Mouse (Mus musculus): ENCODE measurements around the gene Nqo2. TPM values are rescaled to one million over a fixed set of nuclear protein-coding genes. Genes with fewer than 3 reads are reported as not detected.

The Nqo2 gene
- total and polyA plus RNA-seq, 3 experiments = 4.3 to 11.2 (median 10.7) TPM

DNA sequence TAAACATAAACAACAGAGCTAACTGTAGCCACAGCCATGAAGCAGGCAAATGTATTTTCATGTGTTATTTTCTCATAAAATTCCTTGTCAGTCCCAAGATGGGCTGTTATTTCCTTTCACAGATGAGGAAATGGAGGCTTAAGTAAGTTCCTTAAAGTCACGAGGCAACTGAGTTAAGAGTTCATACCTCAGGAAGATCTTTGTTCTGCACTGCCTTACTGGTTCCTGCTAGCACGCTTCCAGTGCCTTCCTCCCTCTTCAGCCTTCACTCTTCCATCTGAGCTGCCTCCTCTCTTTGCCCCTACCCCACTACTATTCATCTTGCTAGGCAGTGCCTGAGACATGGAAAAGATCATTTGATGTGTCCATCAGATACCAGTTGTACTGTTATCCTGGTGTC is 42.7 kb downstream of the Nqo2 start:
- Histone ChIP-seq H3K4me2 (ENCODE audit: insufficient read depth, low read depth, poor library complexity, severe bottlenecking) (no peak overlapping the region), H3K9me3 (replicated peaks; ENCODE audit: low read length) (no peaks in the 10 kb centered on the region), H3K27me3 (replicated peaks) (no peaks in the 10 kb centered on the region), H3K27ac (ENCODE audit: insufficient read depth, low read depth) (no peak overlapping the region), H3K9ac (ENCODE audit: insufficient read depth, low read depth) (no peak overlapping the region), H3K4me3 (replicated peaks in 1 of 3; ENCODE audit: low read depth in 2 of 3, low read length in 2 of 3, poor library complexity in 1 of 3) (no peak overlapping the region), H3K4me1 (ENCODE audit: control insufficient read depth in 1 of 2, insufficient read depth in 2 of 2) (peaks cover 0 to 17% of the 10 kb centered on the region in 2 experiments; a peak in 2 of 4 replicates), H3K79me2 (replicated peaks; ENCODE audit: control insufficient read depth, extremely low read depth, insufficient read depth, poor library complexity, severe bottlenecking) (peaks cover 9% of the 10 kb centered on the region; the same call in 1 of the 2 replicates), H3K36me3 (replicated peaks in 1 of 2; ENCODE audit: control insufficient read depth in 1 of 2, insufficient read depth in 1 of 2, low read length in 1 of 2) (peaks cover 12 to 47% of the 10 kb centered on the region in 2 experiments)
- no peak for TF ChIP-seq EP300 (IDR thresholded peaks at IDR 0.05; ENCODE audit: low read length)
- no peak for TF ChIP-seq KAT2A (IDR thresholded peaks at IDR 0.05; ENCODE audit: insufficient replicate concordance, low read length)
- no peak for TF ChIP-seq RCOR1 (conservative IDR thresholded peaks at IDR 0.05; ENCODE audit: low read depth, low read length)
- no peak for TF ChIP-seq MEF2A (IDR thresholded peaks at IDR 0.05; ENCODE audit: borderline replicate concordance, low read depth, low read length)
- TF ChIP-seq POLR2A (IDR thresholded peaks at IDR 0.05; ENCODE audit: low read depth, low read length) = no peak
- dilution Hi-C loops (cut with MboI; ENCODE audit: extremely low pct_ligation_motif_present, extremely low pct_unique_long_range_greater_than_20kb, low sequenced_read_pairs) = no loop called here
- DNase-seq (ENCODE audit: extremely low read depth) = no peak
- in situ Hi-C loops (cut with MboI; ENCODE audit: low pct_ligation_motif_present, low pct_unique_long_range_greater_than_20kb, low sequenced_read_pairs) = no loop called here

DNA sequence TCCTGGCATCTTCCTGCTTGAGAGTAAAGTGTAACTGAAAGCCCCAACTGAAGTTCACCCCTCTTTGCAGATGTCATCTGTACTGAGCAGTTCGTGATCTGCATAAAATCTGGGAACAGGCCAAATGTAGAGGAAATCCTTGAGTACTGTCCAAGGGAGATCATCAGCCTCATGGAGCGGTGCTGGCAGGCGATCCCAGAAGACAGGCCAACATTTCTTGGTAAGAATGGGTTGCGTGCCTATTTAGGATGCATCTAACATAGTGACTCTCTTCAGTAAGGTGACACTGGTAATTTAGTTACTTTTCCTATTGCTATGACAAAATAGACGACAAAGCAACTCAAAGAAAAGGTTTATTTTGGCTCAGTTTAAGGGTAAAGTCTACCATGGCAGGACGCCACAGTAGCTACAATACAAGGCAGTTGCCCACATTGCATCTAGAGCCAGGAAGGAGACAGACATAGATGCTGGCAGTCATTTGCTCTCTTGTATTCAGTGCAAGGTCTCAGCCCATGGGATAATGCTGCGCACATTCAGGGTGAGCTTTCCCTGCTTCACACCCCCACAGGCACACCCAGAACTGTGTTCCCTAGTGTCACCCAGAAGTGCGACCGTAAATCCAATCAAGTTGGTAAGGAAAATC is 52.6 kb downstream of the Nqo2 start:
- dilution Hi-C loops (cut with MboI; ENCODE audit: extremely low pct_ligation_motif_present, extremely low pct_unique_long_range_greater_than_20kb, low sequenced_read_pairs) (no loop called here), in situ Hi-C loops (cut with MboI; ENCODE audit: low pct_ligation_motif_present, low pct_unique_long_range_greater_than_20kb, low sequenced_read_pairs) (no loop called here)
- no peaks in the 10 kb centered on the region for H3K27me3 ChIP-seq (replicated peaks)
- no peaks in the 10 kb centered on the region for H3K79me2 ChIP-seq (replicated peaks; ENCODE audit: control insufficient read depth, extremely low read depth, insufficient read depth, poor library complexity, severe bottlenecking)
- TF ChIP-seq CHD1 (IDR thresholded peaks at IDR 0.05; ENCODE audit: low read depth, low read length) (no peak), NRF1 (IDR thresholded peaks at IDR 0.05; ENCODE audit: low read depth, low read length) (no peak), JUND (conservative IDR thresholded peaks at IDR 0.05; ENCODE audit: low read depth, low read length) (no peak)
- H3K9me3 ChIP-seq (replicated peaks; ENCODE audit: low read length) = peaks cover 5% of the 10 kb centered on the region
- no peak overlapping the region for H3K27ac ChIP-seq (ENCODE audit: insufficient read depth, low read depth)
- no peak for DNase-seq (ENCODE audit: extremely low read depth)
- H3K4me2 ChIP-seq (ENCODE audit: insufficient read depth, low read depth, poor library complexity, severe bottlenecking) = no peak overlapping the region
- no peak overlapping the region for H3K9ac ChIP-seq (ENCODE audit: insufficient read depth, low read depth)
- H3K4me3 ChIP-seq (replicated peaks in 1 of 3; ENCODE audit: low read depth in 2 of 3, low read length in 2 of 3, poor library complexity in 1 of 3) = no peak overlapping the region
- H3K36me3 ChIP-seq (replicated peaks in 1 of 2; ENCODE audit: control insufficient read depth in 1 of 2, insufficient read depth in 1 of 2, low read length in 1 of 2) = peaks cover 56 to 92% of the 10 kb centered on the region in 2 experiments
- no peaks in the 10 kb centered on the region for H3K4me1 ChIP-seq (ENCODE audit: control insufficient read depth in 1 of 2, insufficient read depth in 2 of 2)

DNA sequence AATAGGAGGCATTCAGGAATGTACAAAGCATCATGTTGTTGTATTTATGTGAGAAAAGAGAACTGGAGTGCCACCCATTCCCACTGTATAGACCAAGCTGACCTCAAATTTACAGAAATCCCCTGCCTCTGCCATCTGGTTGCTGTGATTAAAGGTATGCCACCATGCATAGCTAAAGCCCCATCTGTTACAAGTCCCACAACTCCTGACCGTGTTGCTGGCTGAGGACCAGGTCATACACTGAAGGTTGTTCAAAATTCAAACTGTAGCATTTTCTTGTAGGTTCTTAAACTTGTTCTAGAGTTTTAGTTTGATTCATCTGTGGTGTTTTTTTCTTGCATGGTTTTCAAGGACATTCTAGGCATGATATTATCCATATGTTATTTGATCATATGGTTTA is 54.0 kb downstream of the Nqo2 start:
- Histone ChIP-seq H3K27me3 (replicated peaks) (no peaks in the 10 kb centered on the region), H3K9ac (ENCODE audit: insufficient read depth, low read depth) (no peak overlapping the region), H3K4me2 (ENCODE audit: insufficient read depth, low read depth, poor library complexity, severe bottlenecking) (no peak overlapping the region), H3K9me3 (replicated peaks; ENCODE audit: low read length) (peaks cover 5% of the 10 kb centered on the region), H3K36me3 (replicated peaks in 1 of 2; ENCODE audit: control insufficient read depth in 1 of 2, insufficient read depth in 1 of 2, low read length in 1 of 2) (peaks cover 50 to 96% of the 10 kb centered on the region in 2 experiments), H3K27ac (ENCODE audit: insufficient read depth, low read depth) (no peak overlapping the region), H3K4me1 (ENCODE audit: control insufficient read depth in 1 of 2, insufficient read depth in 2 of 2) (no peaks in the 10 kb centered on the region), H3K4me3 (replicated peaks in 1 of 3; ENCODE audit: low read depth in 2 of 3, low read length in 2 of 3, poor library complexity in 1 of 3) (no peak overlapping the region), H3K79me2 (replicated peaks; ENCODE audit: control insufficient read depth, extremely low read depth, insufficient read depth, poor library complexity, severe bottlenecking) (no peaks in the 10 kb centered on the region)
- dilution Hi-C loops (cut with MboI; ENCODE audit: extremely low pct_ligation_motif_present, extremely low pct_unique_long_range_greater_than_20kb, low sequenced_read_pairs) (no loop called here), in situ Hi-C loops (cut with MboI; ENCODE audit: low pct_ligation_motif_present, low pct_unique_long_range_greater_than_20kb, low sequenced_read_pairs) (no loop called here)
- no peak for DNase-seq (ENCODE audit: extremely low read depth)
- no peak for TF ChIP-seq ETS1 (conservative IDR thresholded peaks at IDR 0.05; ENCODE audit: low read depth, low read length)
- TF ChIP-seq GABPA (IDR thresholded peaks at IDR 0.05; ENCODE audit: insufficient replicate concordance, low read depth, low read length) = no peak
- no peak for TF ChIP-seq RAD21 (IDR thresholded peaks at IDR 0.05; ENCODE audit: low read depth, low read length)
